In genomic region chr4:136179456-136179855, GRCm38 (mm10) we compare ENCODE assay signal across 9 mouse cellular contexts. TPM values are rescaled to one million over a fixed set of nuclear protein-coding genes. Genes with fewer than 3 reads are reported as not detected.
DNase-seq lines count a peak whose midpoint lies in the region; ATAC-seq and TF ChIP-seq lines count a peak whose summit lies in the region.
"Had no signal": no experiment of that assay in that cellular context is flagged by ENCODE, and none has a peak within 500 bp of the region (broad histone marks: within the 10 kb centered on the region; RNA-seq: fewer than 3 reads in every experiment).

No protein-coding gene starts in this region.

- WGBS in neural tube, embryonic 12.5 days, result 89% methylated on average over 7 of the region's 7 CpGs
- WGBS in liver, embryonic 15.5 days (ENCODE audit: insufficient replicate concordance), result 61% methylated on average over 7 of the region's 7 CpGs

- intact Hi-C loops in gastrocnemius, adult 2 months (cut with DNase I), result no loop called here
- intact Hi-C loops in gastrocnemius, postnatal 14 days (cut with DNase I; ENCODE audit: low total_unique reads), result no loop called here

- H3K27ac ChIP-seq in gastrocnemius, adult 2 months, result peak overlapping the region; percentile 86
- no peak overlapping the region for H3K27ac ChIP-seq in neural tube, embryonic 12.5 days
- H3K27ac ChIP-seq in liver, embryonic 15.5 days (replicated peaks), result peak overlapping the region; percentile 99

- H3K4me3 ChIP-seq in gastrocnemius, adult 2 months, result peak overlapping the region; percentile 71
- H3K4me3 ChIP-seq in neural tube, embryonic 12.5 days, result no peak overlapping the region
- H3K4me3 ChIP-seq in liver, embryonic 15.5 days (replicated peaks), result peak overlapping the region; percentile 93

- peak overlapping the region; percentile 62 for H3K4me2 ChIP-seq in neural tube, embryonic 12.5 days (replicated peaks)
- H3K4me2 ChIP-seq in liver, embryonic 15.5 days, result peak overlapping the region; percentile 85

- peaks cover 49% of the 10 kb centered on the region for H3K4me1 ChIP-seq in neural tube, embryonic 12.5 days
- peaks cover 97% of the 10 kb centered on the region for H3K4me1 ChIP-seq in liver, embryonic 15.5 days (replicated peaks)

- no peak for ATAC-seq in neural tube, embryonic 12.5 days (ENCODE audit: low FRiP score, low read depth)
- ATAC-seq in liver, embryonic 15.5 days (ENCODE audit: insufficient read depth), result no peak

- no peak for DNase-seq in gastrocnemius, adult 2 months
- DNase-seq in gastrocnemius, postnatal 14 days, result no peak
- DNase-seq in neural tube, embryonic 10.5 days (ENCODE audit: extremely low spot score, low spot score), result no peak
- peak; percentile 60 for DNase-seq in splenic B cell, adult 2 months (ENCODE audit: low read depth, low spot score)
- DNase-seq in right cerebral cortex, postnatal 36 days (ENCODE audit: low spot score in 2 of 2), result no peak
- DNase-seq in adrenal gland, adult 8-10 months, result no peak

- no peaks in the 10 kb centered on the region for H3K36me3 ChIP-seq in neural tube, embryonic 12.5 days
- peaks cover 90% of the 10 kb centered on the region for H3K36me3 ChIP-seq in liver, embryonic 15.5 days (replicated peaks)
- H3K36me3 ChIP-seq in splenic B cell, adult 2 months (ENCODE audit: control insufficient read depth, insufficient read depth, low read length, poor library complexity, severe bottlenecking), result peaks cover 2% of the 10 kb centered on the region; the same call in 1 of the 2 replicates

- H3K9me3 ChIP-seq in neural tube, embryonic 12.5 days, result no peaks in the 10 kb centered on the region
- H3K9me3 ChIP-seq in liver, embryonic 15.5 days (replicated peaks), result no peaks in the 10 kb centered on the region
- H3K9me3 ChIP-seq: G1E had no signal

- no peak overlapping the region for H3K9ac ChIP-seq in neural tube, embryonic 12.5 days
- peak overlapping the region; percentile 98 for H3K9ac ChIP-seq in liver, embryonic 15.5 days

- no peak for TF ChIP-seq CTCF in gastrocnemius, adult 2 months (IDR thresholded peaks at IDR 0.05)

- H3K27me3 ChIP-seq in neural tube, embryonic 12.5 days (replicated peaks), result no peaks in the 10 kb centered on the region; the same call in 1 of the 2 replicates
- H3K27me3 ChIP-seq in liver, embryonic 15.5 days, result no peaks in the 10 kb centered on the region
- H3K27me3 ChIP-seq in splenic B cell, adult 2 months (ENCODE audit: control insufficient read depth, insufficient read depth, low read length, poor library complexity, severe bottlenecking), result no peaks in the 10 kb centered on the region

RNA-seq across cellular contexts. Expression of gene E2f2, which starts 7.3 kb away (rescaled TPM):
- total RNA-seq in gastrocnemius, adult 2 months (2021), result 1 to 10 TPM in 1 of 2 experiments, under 1 TPM in 1; 0.48 to 1.1 TPM
- 1 to 10 TPM; 4.0 to 6.5 TPM for total RNA-seq in gastrocnemius, postnatal 14 days (2021)
- 9.5 and 10.4 TPM in 2 replicates for polyA plus RNA-seq in neural tube, embryonic 12.5 days (2016; fragmentation: Nextera tagmentation; extraction: Ambion mirVana)
- 85.3 and 95.6 TPM in 2 replicates for polyA plus RNA-seq in liver, embryonic 15.5 days (2015; fragmentation: Nextera tagmentation; extraction: Ambion mirVana)
- total RNA-seq in adrenal gland, adult 8-10 months (2022), result 1 to 10 TPM; 2.6 to 3.6 (median 2.7) TPM

RNA-seq across cellular contexts. Expression of gene Asap3, which starts 26.7 kb away (rescaled TPM):
- total RNA-seq in gastrocnemius, adult 2 months (2021), result 1 to 10 TPM; 1.5 to 2.5 TPM
- total RNA-seq in gastrocnemius, postnatal 14 days (2021), result 1 to 10 TPM; 4.0 to 5.9 TPM
- polyA plus RNA-seq in neural tube, embryonic 12.5 days (2016; fragmentation: Nextera tagmentation; extraction: Ambion mirVana), result 10.4 and 11.4 TPM in 2 replicates
- 2.5 and 3.0 TPM in 2 replicates for polyA plus RNA-seq in liver, embryonic 15.5 days (2015; fragmentation: Nextera tagmentation; extraction: Ambion mirVana)
- total RNA-seq in adrenal gland, adult 8-10 months (2022), result 1 to 10 TPM; 2.5 to 4.9 (median 3.6) TPM

RNA-seq across cellular contexts. Expression of gene Id3, which starts 36.2 kb away (rescaled TPM):
- total RNA-seq in gastrocnemius, adult 2 months (2021), result 10 to 100 TPM; 11.3 to 21.9 TPM
- 10 to 100 TPM; 28.4 to 28.7 TPM for total RNA-seq in gastrocnemius, postnatal 14 days (2021)
- 325 and 330 TPM in 2 replicates for polyA plus RNA-seq in neural tube, embryonic 12.5 days (2016; fragmentation: Nextera tagmentation; extraction: Ambion mirVana)
- polyA plus RNA-seq in liver, embryonic 15.5 days (2015; fragmentation: Nextera tagmentation; extraction: Ambion mirVana), result 41.3 and 42.6 TPM in 2 replicates
- 10 to 100 TPM; 58.3 to 76.8 (median 73.8) TPM for total RNA-seq in adrenal gland, adult 8-10 months (2022)
- polyA plus RNA-seq: G1E had no signal
